Mouse (Mus musculus) layer of hippocampus, postnatal 36 days (tissue): Measurements from ENCODE around the gene B2m. TPM values are rescaled to one million over a fixed set of nuclear protein-coding genes. Genes with fewer than 3 reads are reported as not detected.
"Not testable (repeated sequence)": the region's sequence is repeated elsewhere in the genome, so short reads cannot be mapped to it uniquely, and the experiment has no call there.

Experiments
- DNase-seq, 2 experiments: peaks; one replicate each; pipeline ENCODE4 v3.0.0; 2022
- total RNA-seq, 2 experiments: library from RNA; stranded (reverse); gene quantifications; 2 replicates each; pipeline ENCODE4 v1.2.3; 2021

The B2m gene
- total RNA-seq: 100 to 1,000 TPM in 1 of 2 experiments, 10 to 100 TPM in 1; 99.2 to 107 TPM

- DNase-seq: peak; percentile 88
Observed at GRCm38 (mm10) chr2:122147508-122148241, at the start of gene B2m. Gene B2m (plus strand): TSS chr2:122147686.

- not testable (repeated sequence) for DNase-seq
Observed at GRCm38 (mm10) chr2:122097686-122098085, 49.8 kb upstream of the B2m start.

GRCm38 (mm10) chr2:122102070-122102469, 45.4 kb upstream of the B2m start:
- DNase-seq: no peak

GRCm38 (mm10) chr2:122108101-122108500, 39.4 kb upstream of the B2m start:
- DNase-seq: no peak

- no peak for DNase-seq
Observed at GRCm38 (mm10) chr2:122109714-122110113, 37.8 kb upstream of the B2m start.

- DNase-seq: no peak
Observed at GRCm38 (mm10) chr2:122116888-122117287, 30.6 kb upstream of the B2m start.

- DNase-seq: peak; percentile 98 to 99
Observed at GRCm38 (mm10) chr2:122117961-122118958, 29.2 kb upstream of the B2m start, which contains the start of gene Spg11. Gene Spg11 (minus strand): TSS chr2:122118386.

GRCm38 (mm10) chr2:122125680-122126572, 21.6 kb upstream of the B2m start:
- DNase-seq: no peak

GRCm38 (mm10) chr2:122126765-122127347, 20.6 kb upstream of the B2m start:
- no peak for DNase-seq

- DNase-seq: no peak
Observed at GRCm38 (mm10) chr2:122127635-122128034, 19.9 kb upstream of the B2m start.

GRCm38 (mm10) chr2:122132078-122132477, 15.4 kb upstream of the B2m start:
- DNase-seq: no peak

- no peak for DNase-seq
Observed at GRCm38 (mm10) chr2:122132618-122133017, 14.9 kb upstream of the B2m start.

- DNase-seq: no peak
Observed at GRCm38 (mm10) chr2:122137839-122138465, 9.5 kb upstream of the B2m start.

GRCm38 (mm10) chr2:122140815-122141214, 6.7 kb upstream of the B2m start:
- DNase-seq: no peak

GRCm38 (mm10) chr2:122141332-122141967, 6.0 kb upstream of the B2m start:
- DNase-seq: no peak

GRCm38 (mm10) chr2:122143111-122143510, 4.4 kb upstream of the B2m start:
- no peak for DNase-seq

- DNase-seq: no peak
Observed at GRCm38 (mm10) chr2:122145756-122146155, 1.7 kb upstream of the B2m start.

- no peak for DNase-seq
Observed at GRCm38 (mm10) chr2:122146687-122147086, 799 bp upstream of the B2m start.

GRCm38 (mm10) chr2:122148242-122148917, 894 bp downstream of the B2m start:
- DNase-seq: peak in 1 of 2 experiments; percentile 15

- DNase-seq: no peak
Observed at GRCm38 (mm10) chr2:122149316-122149715, 1.8 kb downstream of the B2m start.
